Mouse (Mus musculus) thymus, postnatal 10 days (tissue): ENCODE measurements at regions not wholly inside any gene's neighbourhood (a gene's known extent, or its start where the extent isn't known, plus 50 kb on each side); places are given as distances from the start of the nearest gene placed in this dataset.

ENCODE experiments used
- DNase-seq, 2 experiments: peaks; one replicate each; pipeline ENCODE4 v3.0.0; 2021; ENCODE audit warnings: low spot score in 2 of 2

DNA sequence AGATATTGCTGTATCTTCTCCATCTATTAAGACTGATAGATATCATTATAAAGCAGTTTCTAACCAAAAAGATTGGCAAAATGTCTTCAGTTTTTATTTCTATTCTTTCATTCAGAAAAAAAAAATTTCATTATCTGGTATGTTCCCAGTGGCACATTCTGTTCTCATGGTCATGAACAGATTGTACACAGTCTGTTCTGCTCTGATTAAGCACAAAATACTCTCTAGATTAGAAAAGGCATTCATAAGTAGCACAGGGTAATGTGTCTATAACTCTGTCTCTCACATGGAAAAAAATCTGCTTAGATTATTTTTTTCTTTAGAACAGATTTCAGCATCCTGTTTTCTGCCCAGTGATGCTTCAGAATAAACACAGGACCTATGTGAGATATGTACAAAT, 306.3 kb upstream of the Gm21830 start:
- no peak for DNase-seq

DNA sequence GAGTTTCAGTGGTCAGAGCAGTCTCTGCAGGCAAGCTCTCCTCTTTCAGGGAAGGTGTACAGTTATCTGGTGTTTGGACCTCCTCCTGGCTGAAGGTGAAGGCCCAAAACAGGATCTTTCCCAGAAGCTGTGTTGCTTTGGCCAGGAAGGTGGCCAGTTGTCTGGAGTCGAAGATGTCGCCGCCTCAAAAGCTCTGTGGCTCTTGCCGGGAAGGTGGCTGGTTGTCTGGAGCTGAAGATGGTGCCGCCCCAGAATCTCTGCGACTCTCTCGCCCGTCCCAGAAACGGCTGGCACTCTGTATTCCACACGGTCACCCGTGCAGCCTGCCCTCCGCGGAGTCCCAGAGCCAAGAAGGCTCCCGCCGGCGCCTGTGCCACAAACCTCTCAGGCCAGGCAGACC, 304.7 kb upstream of the Scn7a start:
- peak in 1 of 2 experiments; percentile 3 for DNase-seq

DNA sequence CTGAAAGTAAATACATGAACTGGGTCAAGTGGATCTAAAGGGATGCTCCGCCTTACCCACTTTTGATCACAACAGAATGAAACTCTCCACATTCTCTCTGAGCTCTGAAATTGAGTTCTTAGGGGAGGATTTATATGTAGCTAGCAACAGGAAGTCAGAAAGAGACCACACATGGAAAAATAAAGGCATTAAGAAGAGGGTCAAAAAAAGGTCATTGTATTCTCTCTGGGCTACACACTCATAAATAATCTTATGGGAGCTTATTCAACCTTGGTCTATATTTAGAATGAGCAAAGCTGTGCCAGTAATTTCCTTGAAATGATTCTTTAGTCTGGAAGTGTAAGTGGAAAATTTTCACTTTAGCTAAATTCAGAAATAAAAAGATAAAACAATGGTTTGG, 284.2 kb upstream of the Scn7a start:
- DNase-seq = no peak
